Comparison of ENCODE assay signal across 8 mouse cellular contexts in genomic region chr5:135903551-135904151, GRCm38 (mm10). TPM values are rescaled to one million over a fixed set of nuclear protein-coding genes. Genes with fewer than 3 reads are reported as not detected.
A peak's percentile ranks its signal among the peaks of the same experiment; 100 is the strongest.
DNase-seq lines count a peak whose midpoint lies in the region; ATAC-seq lines count a peak whose summit lies in the region.

No protein-coding gene starts in this region.

- peak; percentile 89 for ATAC-seq in heart, embryonic 13.5 days (ENCODE audit: extremely low read depth, insufficient number of reproducible peaks, low FRiP score, low TSS enrichment)
- peak; percentile 79 for ATAC-seq in liver, embryonic 11.5 days (replicated peaks; ENCODE audit: low FRiP score)

- WGBS in heart, embryonic 13.5 days: under 1% methylated on average over 30 of the region's 30 CpGs
- 3% methylated on average over 30 of the region's 30 CpGs for WGBS in liver, embryonic 11.5 days

- H3K4me2 ChIP-seq in heart, embryonic 13.5 days: peak overlapping the region; percentile 72
- peak overlapping the region; percentile 72 for H3K4me2 ChIP-seq in liver, embryonic 11.5 days

- H3K4me3 ChIP-seq in erythroblast, embryonic 14.5 days (replicated peaks): peak overlapping the region; percentile 37
- H3K4me3 ChIP-seq in heart, embryonic 13.5 days: peak overlapping the region; percentile 49
- peak overlapping the region; percentile 37 for H3K4me3 ChIP-seq in liver, embryonic 11.5 days (ENCODE audit: low read depth, low read length)

- peak; percentile 77 for DNase-seq in CD4-positive, CD25-positive, alpha-beta regulatory T cell, adult 2 months (ENCODE audit: low read depth, low spot score)
- peak; percentile 78 for DNase-seq in brain, embryonic 18.5 days (ENCODE audit: low read depth, low spot score)
- DNase-seq in kidney, postnatal 10 days: peak; percentile 95
- peak; percentile 85 for DNase-seq in liver, embryonic 11.5 days (ENCODE audit: low spot score)
- peak; percentile 76 for DNase-seq in naive thymus-derived CD4-positive, alpha-beta T cell, adult 2 months (ENCODE audit: low read depth)
- DNase-seq in splenic B cell, adult 2 months (ENCODE audit: low read depth, low spot score): peak; percentile 72

- peaks cover 14% of the 10 kb centered on the region for H3K4me1 ChIP-seq in erythroblast, embryonic 14.5 days (ENCODE audit: control insufficient read depth)
- H3K4me1 ChIP-seq in heart, embryonic 13.5 days: peaks cover 48% of the 10 kb centered on the region
- peaks cover 3% of the 10 kb centered on the region for H3K4me1 ChIP-seq in liver, embryonic 11.5 days (replicated peaks; ENCODE audit: control insufficient read depth, insufficient read depth, low read length)

- peak overlapping the region; percentile 71 for H3K9ac ChIP-seq in heart, embryonic 13.5 days
- peak overlapping the region; percentile 51 for H3K9ac ChIP-seq in liver, embryonic 11.5 days (ENCODE audit: low read depth, low read length)

- peak overlapping the region; percentile 68 for H3K27ac ChIP-seq in heart, embryonic 13.5 days (replicated peaks)
- H3K27ac ChIP-seq in liver, embryonic 11.5 days (ENCODE audit: low read depth, low read length): no peak overlapping the region

- no peaks in the 10 kb centered on the region; the same call in 1 of the 2 replicates for H3K9me3 ChIP-seq in erythroblast, embryonic 14.5 days (ENCODE audit: control insufficient read depth, low read length)
- H3K9me3 ChIP-seq in heart, embryonic 13.5 days: no peaks in the 10 kb centered on the region
- no peaks in the 10 kb centered on the region for H3K9me3 ChIP-seq in liver, embryonic 11.5 days (ENCODE audit: control insufficient read depth, low read length)

- H3K36me3 ChIP-seq in erythroblast, embryonic 14.5 days (ENCODE audit: control insufficient read depth): peaks cover 27% of the 10 kb centered on the region
- peaks cover 29% of the 10 kb centered on the region for H3K36me3 ChIP-seq in heart, embryonic 13.5 days
- H3K36me3 ChIP-seq in liver, embryonic 11.5 days (ENCODE audit: control insufficient read depth, insufficient read depth, low read length): peaks cover 8% of the 10 kb centered on the region
- no peaks in the 10 kb centered on the region; the same call in 1 of the 2 replicates for H3K36me3 ChIP-seq in splenic B cell, adult 2 months (ENCODE audit: control insufficient read depth, insufficient read depth, low read length, poor library complexity, severe bottlenecking)

- peaks cover 6% of the 10 kb centered on the region; the same call in 1 of the 2 replicates for H3K27me3 ChIP-seq in erythroblast, embryonic 14.5 days (ENCODE audit: control insufficient read depth)
- H3K27me3 ChIP-seq in heart, embryonic 13.5 days (replicated peaks): no peaks in the 10 kb centered on the region
- no peaks in the 10 kb centered on the region for H3K27me3 ChIP-seq in liver, embryonic 11.5 days (replicated peaks; ENCODE audit: control insufficient read depth, insufficient read depth, low read length)
- no peaks in the 10 kb centered on the region for H3K27me3 ChIP-seq in splenic B cell, adult 2 months (ENCODE audit: control insufficient read depth, insufficient read depth, low read length, poor library complexity, severe bottlenecking)

RNA-seq across cellular contexts. Expression of gene Hspb1, which starts 15.9 kb away (rescaled TPM):
- 0.08 TPM in 1 of 2 replicates, not detected in the other for polyA plus RNA-seq in erythroblast, embryonic 14.5 days (2012)
- polyA plus RNA-seq in heart, embryonic 13.5 days (2015; fragmentation: Nextera tagmentation; extraction: Ambion mirVana): 863 and 944 TPM in 2 replicates
- polyA plus RNA-seq in liver, embryonic 11.5 days (2014; fragmentation: Nextera tagmentation; extraction: Ambion mirVana): 11.8 and 22.1 TPM in 2 replicates

RNA-seq across cellular contexts. Expression of gene Ywhag, which starts 30.8 kb away (rescaled TPM):
- 5.0 and 5.6 TPM in 2 replicates for polyA plus RNA-seq in erythroblast, embryonic 14.5 days (2012)
- polyA plus RNA-seq in heart, embryonic 13.5 days (2015; fragmentation: Nextera tagmentation; extraction: Ambion mirVana): 157 and 163 TPM in 2 replicates
- polyA plus RNA-seq in liver, embryonic 11.5 days (2014; fragmentation: Nextera tagmentation; extraction: Ambion mirVana): 97.3 and 99.8 TPM in 2 replicates

Comparison
In these comparisons a context has a peak if more than half of its experiments do, and no peak if none do; other contexts are left out.
1. RNA of gene Hspb1, which starts 15.9 kb away (polyA plus RNA-seq): 863 to 944 TPM in heart, embryonic 13.5 days; 11.8 to 22.1 TPM in liver, embryonic 11.5 days and 0.08 TPM in erythroblast, embryonic 14.5 days; every median in the first group is over 10 times any median in the second.
2. RNA of gene Ywhag, which starts 30.8 kb away (polyA plus RNA-seq): 157 to 163 TPM in heart, embryonic 13.5 days and 97.3 to 99.8 TPM in liver, embryonic 11.5 days; 5.0 to 5.6 TPM in erythroblast, embryonic 14.5 days; every median in the first group is over 10 times any median in the second.
3. Peak in every context shown above with its lines, with median percentiles within 50 percentile points of each other: DNase-seq and H3K4me3 ChIP-seq.